8 mouse cellular contexts compared by ENCODE assay signal in genomic region chr19:46511263-46511662, GRCm38 (mm10). TPM values are rescaled to one million over a fixed set of nuclear protein-coding genes. Genes with fewer than 3 reads are reported as not detected.
DNase-seq lines count a peak whose midpoint lies in the region; ATAC-seq and TF ChIP-seq lines count a peak whose summit lies in the region.

No protein-coding gene starts in this region.

- peak overlapping the region; percentile 48 for H3K9ac ChIP-seq in ES-E14 (ENCODE audit: insufficient read depth, low read depth, low read length, poor library complexity, severe bottlenecking)

- H3K4me1 ChIP-seq in ES-E14 (ENCODE audit: control insufficient read depth in 2 of 2, insufficient read depth in 2 of 2, low read length in 2 of 2, poor library complexity in 1 of 2), result peaks cover 7 to 30% of the 10 kb centered on the region in 2 experiments

- H3K27ac ChIP-seq in ES-E14 (ENCODE audit: insufficient read depth, low read depth, low read length, poor library complexity, severe bottlenecking), result peak overlapping the region; percentile 41; the same call in 1 of the 2 replicates

- ATAC-seq in erythroid progenitor cell, adult 5-6 weeks (replicated peaks; ENCODE audit: low FRiP score, poor library complexity, severe bottlenecking), result no peak

- H3K9me3 ChIP-seq in ES-E14 (ENCODE audit: control insufficient read depth, insufficient read depth, low read depth, low read length), result no peaks in the 10 kb centered on the region

- DNase-seq in heart, adult 8-10 months (ENCODE audit: low spot score), result peak; percentile 69
- no peak for DNase-seq in heart, postnatal 25 days (ENCODE audit: low spot score)
- DNase-seq in ES-E14 (ENCODE audit: low read depth, low spot score), result no peak
- DNase-seq in heart, postnatal 10 days, result peak; percentile 51 to 58
- DNase-seq in lung, postnatal 25 days (ENCODE audit: low spot score), result peak; percentile 83
- no peak for DNase-seq in frontal cortex, postnatal 14 days (ENCODE audit: low spot score in 2 of 2)
- DNase-seq in urinary bladder, adult 2 months (ENCODE audit: low spot score), result no peak

- peaks cover 51% of the 10 kb centered on the region for H3K36me3 ChIP-seq in ES-E14 (ENCODE audit: control insufficient read depth, insufficient read depth, low read length, poor library complexity, severe bottlenecking)

- intact Hi-C loops in heart, postnatal 25 days (cut with DNase I), result no loop called here
- intact Hi-C loops in heart, postnatal 10 days (cut with DNase I), result no loop called here

- in situ Hi-C loops in ES-E14 (cut with MboI; ENCODE audit: low sequenced_read_pairs in 2 of 2, unreplicated experiment in 2 of 2), result no loop called here

- peak overlapping the region; percentile 17 to 18; a peak in 1 of 4 replicates for H3K4me3 ChIP-seq in ES-E14 (ENCODE audit: insufficient read depth in 1 of 2, low read depth in 1 of 2, low read length in 2 of 2, poor library complexity in 1 of 2, severe bottlenecking in 1 of 2)

TF ChIP-seq in ES-E14, 5 proteins besides CTCF, POLR2A, EP300 and RAD21:
- TF ChIP-seq CHD2 (IDR thresholded peaks at IDR 0.05; ENCODE audit: low read depth, low read length) (no peak), MAFK (IDR thresholded peaks at IDR 0.05; ENCODE audit: insufficient read depth, low read depth, low read length) (no peak), HCFC1 (IDR thresholded peaks at IDR 0.05; ENCODE audit: borderline replicate concordance, insufficient read depth, low read length) (no peak), ZNF384 (IDR thresholded peaks at IDR 0.05; ENCODE audit: low read depth, low read length) (no peak), ZC3H11A (IDR thresholded peaks at IDR 0.05; ENCODE audit: borderline replicate concordance, low read depth, low read length) (no peak)

RNA-seq across cellular contexts. Expression of gene Trim8, which starts 9.8 kb away (rescaled TPM):
- 10 to 100 TPM; 31.5 to 38.8 (median 37.6) TPM for total RNA-seq in heart, adult 8-10 months (2022)
- total RNA-seq in heart, postnatal 25 days (2021), result 10 to 100 TPM; 37.3 to 40.6 TPM
- 26.1 and 33.2 TPM in 2 replicates for total RNA-seq in ES-E14 (2012; rRNA removed)
- total RNA-seq in heart, postnatal 10 days (2021), result 10 to 100 TPM; 49.9 to 50.6 TPM
- 4.2 and 9.4 TPM in 2 replicates for total RNA-seq in erythroid progenitor cell, adult 5-6 weeks (2015; ENCODE audit: low replicate concordance)
- total RNA-seq in erythroid progenitor cell, adult 5-6 weeks (2017; ENCODE audit: low replicate concordance), result 5.5 and 7.7 TPM in 2 replicates
- polyA plus RNA-seq in urinary bladder, adult 2 months (2012; rRNA removed), result 17.2 and 25.2 TPM in 2 replicates

Comparison
In these comparisons a context has a peak if more than half of its experiments do, and no peak if none do; other contexts are left out.
1. DNase-seq: peak in heart, adult 8-10 months (single experiment), heart, postnatal 10 days (2 of 2) and lung, postnatal 25 days (single experiment); none in heart, postnatal 25 days (single experiment), ES-E14 (single experiment), frontal cortex, postnatal 14 days (0 of 2) and urinary bladder, adult 2 months (single experiment).